Mouse (Mus musculus): ENCODE measurements around the gene Nanog.

GRCm38 (mm10) chr6:122744505-122745249 is 37.4 kb downstream of the Nanog start:
- no peak for TF ChIP-seq POLR2A (IDR thresholded peaks at IDR 0.05; ENCODE audit: low read depth, low read length)
- TF ChIP-seq CTCF (conservative IDR thresholded peaks at IDR 0.05; ENCODE audit: insufficient read depth, insufficient read length, low read depth, low read length) = no peak

Data from kidney, adult 2 months (tissue).